Mouse (Mus musculus): ENCODE measurements around the gene Slc22a15. TPM values are rescaled to one million over a fixed set of nuclear protein-coding genes. Genes with fewer than 3 reads are reported as not detected.
"Not testable (repeated sequence)": the region's sequence is repeated elsewhere in the genome, so short reads cannot be mapped to it uniquely, and the experiment has no call there.

Gene Slc22a15
- polyA plus RNA-seq, 1 experiment from 2014 or later = 7.2 TPM

GRCm38 (mm10) chr3:101831189-101831858, 92.9 kb downstream of the Slc22a15 start:
- Histone ChIP-seq H3K9me3 (replicated peaks) (no peaks in the 10 kb centered on the region), H3K36me3 (no peaks in the 10 kb centered on the region), H3K27me3 (no peaks in the 10 kb centered on the region), H3K9ac (no peak overlapping the region), H3K4me2 (replicated peaks) (no peak overlapping the region), H3K27ac (replicated peaks) (0 out of 2 replicates have a peak overlapping the region, but pooled peaks have one; percentile 13), H3K4me1 (peaks cover 33% of the 10 kb centered on the region), H3K4me3 (replicated peaks) (no peak overlapping the region)
- ATAC-seq (ENCODE audit: insufficient number of reproducible peaks, low FRiP score, low TSS enrichment, low read depth) = no peak
- WGBS = 23% methylated on average over 10 of the region's 10 CpGs

GRCm38 (mm10) chr3:101829881-101830616, 94.2 kb downstream of the Slc22a15 start:
- Histone ChIP-seq H3K27ac (replicated peaks) (no peak overlapping the region), H3K4me2 (replicated peaks) (no peak overlapping the region), H3K27me3 (no peaks in the 10 kb centered on the region), H3K9me3 (replicated peaks) (no peaks in the 10 kb centered on the region), H3K36me3 (no peaks in the 10 kb centered on the region), H3K9ac (no peak overlapping the region), H3K4me3 (replicated peaks) (no peak overlapping the region), H3K4me1 (peaks cover 22% of the 10 kb centered on the region)
- 56% methylated on average over 10 of the region's 10 CpGs for WGBS
- no peak for ATAC-seq (ENCODE audit: insufficient number of reproducible peaks, low FRiP score, low TSS enrichment, low read depth)

GRCm38 (mm10) chr3:101828595-101828994, 95.7 kb downstream of the Slc22a15 start:
- H3K4me2 ChIP-seq (replicated peaks) = no peak overlapping the region
- H3K4me3 ChIP-seq (replicated peaks) = no peak overlapping the region
- H3K27me3 ChIP-seq = no peaks in the 10 kb centered on the region
- 45% methylated on average over 3 of the region's 3 CpGs for WGBS
- no peak overlapping the region for H3K27ac ChIP-seq (replicated peaks)
- ATAC-seq (ENCODE audit: insufficient number of reproducible peaks, low FRiP score, low TSS enrichment, low read depth) = no peak
- H3K4me1 ChIP-seq = peaks cover 22% of the 10 kb centered on the region
- no peak overlapping the region for H3K9ac ChIP-seq
- H3K9me3 ChIP-seq (replicated peaks) = no peaks in the 10 kb centered on the region
- H3K36me3 ChIP-seq = no peaks in the 10 kb centered on the region

- Histone ChIP-seq H3K9me3 (replicated peaks) (no peaks in the 10 kb centered on the region), H3K4me1 (peaks cover 20% of the 10 kb centered on the region), H3K27me3 (no peaks in the 10 kb centered on the region), H3K36me3 (no peaks in the 10 kb centered on the region), H3K4me3 (replicated peaks) (no peak overlapping the region), H3K4me2 (replicated peaks) (no peak overlapping the region), H3K9ac (no peak overlapping the region), H3K27ac (replicated peaks) (no peak overlapping the region)
- no peak for ATAC-seq (ENCODE audit: insufficient number of reproducible peaks, low FRiP score, low TSS enrichment, low read depth)
- WGBS = 75% methylated on average over 6 of the region's 6 CpGs
Measured at GRCm38 (mm10) chr3:101827220-101827715, 97.0 kb downstream of the Slc22a15 start.

GRCm38 (mm10) chr3:101824338-101824737, 99.9 kb downstream of the Slc22a15 start:
- no peak overlapping the region for H3K4me2 ChIP-seq (replicated peaks)
- ATAC-seq (ENCODE audit: insufficient number of reproducible peaks, low FRiP score, low TSS enrichment, low read depth) = no peak

GRCm38 (mm10) chr3:101822052-101822451, 102.2 kb downstream of the Slc22a15 start:
- H3K27ac ChIP-seq (replicated peaks) = no peak overlapping the region
- no peaks in the 10 kb centered on the region for H3K4me1 ChIP-seq
- H3K4me3 ChIP-seq (replicated peaks) = no peak overlapping the region
- H3K4me2 ChIP-seq (replicated peaks) = no peak overlapping the region
- no peaks in the 10 kb centered on the region for H3K9me3 ChIP-seq (replicated peaks)
- no peak for ATAC-seq (ENCODE audit: insufficient number of reproducible peaks, low FRiP score, low TSS enrichment, low read depth)
- WGBS = 79% methylated on average over 5 of the region's 5 CpGs
- 0 out of 2 replicates have a peak, but pooled peaks cover 10% of the 10 kb centered on the region for H3K36me3 ChIP-seq
- no peaks in the 10 kb centered on the region for H3K27me3 ChIP-seq
- no peak overlapping the region for H3K9ac ChIP-seq

More at GRCm38 (mm10) chr3:101824338-101824737, 99.9 kb downstream of the Slc22a15 start:
- 82% methylated on average over 9 of the region's 9 CpGs for WGBS
- H3K4me1 ChIP-seq = peaks cover 9% of the 10 kb centered on the region
- H3K27ac ChIP-seq (replicated peaks) = no peak overlapping the region
- H3K4me3 ChIP-seq (replicated peaks) = no peak overlapping the region
- no peak overlapping the region for H3K9ac ChIP-seq
- H3K36me3 ChIP-seq = no peaks in the 10 kb centered on the region
- no peaks in the 10 kb centered on the region for H3K27me3 ChIP-seq
- no peaks in the 10 kb centered on the region for H3K9me3 ChIP-seq (replicated peaks)

- not testable (repeated sequence) for H3K4me2 ChIP-seq (replicated peaks); H3K36me3 ChIP-seq; H3K4me1 ChIP-seq; H3K27ac ChIP-seq (replicated peaks); H3K27me3 ChIP-seq; ATAC-seq (ENCODE audit: insufficient number of reproducible peaks, low FRiP score, low TSS enrichment, low read depth); H3K9me3 ChIP-seq (replicated peaks); H3K9ac ChIP-seq; H3K4me3 ChIP-seq (replicated peaks)
- WGBS = 81% methylated on average over 3 of the region's 3 CpGs
Measured at GRCm38 (mm10) chr3:101820708-101821107, 103.5 kb downstream of the Slc22a15 start.

- H3K27ac ChIP-seq (replicated peaks) = no peak overlapping the region
- H3K9ac ChIP-seq = no peak overlapping the region
- no peak overlapping the region for H3K4me3 ChIP-seq (replicated peaks)
- no peaks in the 10 kb centered on the region for H3K27me3 ChIP-seq
- 0 out of 2 replicates have a peak, but pooled peaks cover 13% of the 10 kb centered on the region for H3K36me3 ChIP-seq
- H3K4me1 ChIP-seq = no peaks in the 10 kb centered on the region
- H3K9me3 ChIP-seq (replicated peaks) = no peaks in the 10 kb centered on the region
- WGBS = 62% methylated on average over 3 of the region's 3 CpGs
- no peak for ATAC-seq (ENCODE audit: insufficient number of reproducible peaks, low FRiP score, low TSS enrichment, low read depth)
- H3K4me2 ChIP-seq (replicated peaks) = no peak overlapping the region
Measured at GRCm38 (mm10) chr3:101816006-101816405, 108.2 kb downstream of the Slc22a15 start.

GRCm38 (mm10) chr3:101814790-101815189, 109.5 kb downstream of the Slc22a15 start:
- H3K4me3 ChIP-seq (replicated peaks) = no peak overlapping the region
- H3K9me3 ChIP-seq (replicated peaks) = no peaks in the 10 kb centered on the region
- no peak for ATAC-seq (ENCODE audit: insufficient number of reproducible peaks, low FRiP score, low TSS enrichment, low read depth)
- H3K9ac ChIP-seq = no peak overlapping the region
- no peak overlapping the region for H3K27ac ChIP-seq (replicated peaks)
- H3K4me2 ChIP-seq (replicated peaks) = no peak overlapping the region
- H3K27me3 ChIP-seq = no peaks in the 10 kb centered on the region
- H3K4me1 ChIP-seq = no peaks in the 10 kb centered on the region
- 0 out of 2 replicates have a peak, but pooled peaks cover 13% of the 10 kb centered on the region for H3K36me3 ChIP-seq
- 75% methylated on average over 9 of the region's 9 CpGs for whole genome bisulfite sequencing

- no peaks in the 10 kb centered on the region for H3K27me3 ChIP-seq
- WGBS = 62% methylated on average over 10 of the region's 10 CpGs
- peak; percentile 83 for ATAC-seq (ENCODE audit: insufficient number of reproducible peaks, low FRiP score, low TSS enrichment, low read depth)
Measured at GRCm38 (mm10) chr3:101812341-101812962, 111.8 kb downstream of the Slc22a15 start.

GRCm38 (mm10) chr3:101811931-101812330, 112.3 kb downstream of the Slc22a15 start:
- H3K9me3 ChIP-seq (replicated peaks) = no peaks in the 10 kb centered on the region
- H3K27ac ChIP-seq (replicated peaks) = 0 out of 2 replicates have a peak overlapping the region, but pooled peaks have one; percentile 17
- H3K4me3 ChIP-seq (replicated peaks) = no peak overlapping the region
- H3K4me2 ChIP-seq (replicated peaks) = no peak overlapping the region
- WGBS = 65% methylated on average over 4 of the region's 4 CpGs
- no peaks in the 10 kb centered on the region for H3K27me3 ChIP-seq
- H3K9ac ChIP-seq = no peak overlapping the region
- ATAC-seq (ENCODE audit: insufficient number of reproducible peaks, low FRiP score, low TSS enrichment, low read depth) = no peak
- H3K36me3 ChIP-seq = 0 out of 2 replicates have a peak, but pooled peaks cover 4% of the 10 kb centered on the region
- peaks cover 3% of the 10 kb centered on the region; the same call in 1 of the 2 replicates for H3K4me1 ChIP-seq

More at GRCm38 (mm10) chr3:101812341-101812962, 111.8 kb downstream of the Slc22a15 start:
- no peak overlapping the region for H3K9ac ChIP-seq
- H3K4me2 ChIP-seq (replicated peaks) = no peak overlapping the region
- no peaks in the 10 kb centered on the region for H3K9me3 ChIP-seq (replicated peaks)
- H3K4me1 ChIP-seq = no peaks in the 10 kb centered on the region
- no peak overlapping the region for H3K4me3 ChIP-seq (replicated peaks)
- 0 out of 2 replicates have a peak overlapping the region, but pooled peaks have one; percentile 17 for H3K27ac ChIP-seq (replicated peaks)
- 0 out of 2 replicates have a peak, but pooled peaks cover 4% of the 10 kb centered on the region for H3K36me3 ChIP-seq
